Comparison of ENCODE assay signal across 8 mouse cellular contexts in the genomic region with DNA sequence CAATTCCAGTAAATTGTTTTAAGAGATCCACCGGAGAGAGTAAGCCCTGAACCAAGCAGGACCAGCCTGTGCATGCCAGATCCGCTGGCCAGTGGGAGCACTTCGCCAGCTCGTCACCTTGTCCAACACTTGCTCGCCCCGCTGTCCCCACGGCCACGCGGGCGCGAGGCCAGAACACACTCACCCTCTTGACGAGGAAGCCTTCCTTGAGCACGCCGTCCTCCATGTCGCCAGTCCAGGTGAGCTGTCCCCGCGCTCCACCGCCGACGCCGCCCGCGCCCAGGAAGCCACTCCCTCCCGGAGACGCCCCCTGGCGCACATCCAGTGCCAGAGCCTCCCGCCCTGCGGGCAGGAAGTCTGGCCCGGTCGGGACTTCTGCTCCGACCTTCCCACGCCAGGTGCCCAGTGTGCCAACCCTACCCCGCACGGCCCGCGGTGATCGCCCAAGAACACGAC. TPM values are rescaled to one million over a fixed set of nuclear protein-coding genes. Genes with fewer than 3 reads are reported as not detected.
DNase-seq lines count a peak whose midpoint lies in the region; ATAC-seq and TF ChIP-seq lines count a peak whose summit lies in the region.

A gene (minus strand): TSS at position 258 of the 456 bp plus-strand sequence.

- H3K4me1 ChIP-seq in heart, embryonic 13.5 days, result peaks cover 25% of the 10 kb centered on the region
- peaks cover 4% of the 10 kb centered on the region; the same call in 1 of the 2 replicates for H3K4me1 ChIP-seq in kidney, postnatal 0 days (replicated peaks; ENCODE audit: insufficient read depth, low read length)

- H3K27me3 ChIP-seq in heart, embryonic 13.5 days (replicated peaks), result peaks cover 49% of the 10 kb centered on the region
- H3K27me3 ChIP-seq in kidney, postnatal 0 days (ENCODE audit: insufficient read depth, low read length), result peaks cover 10% of the 10 kb centered on the region

- peak within 1 kb of the TSS; percentile 92 for H3K4me2 ChIP-seq in heart, embryonic 13.5 days
- peak within 1 kb of the TSS; percentile 88 for H3K4me2 ChIP-seq in kidney, postnatal 0 days (ENCODE audit: low read length)

- peak; percentile 29 for ATAC-seq in heart, embryonic 13.5 days (ENCODE audit: extremely low read depth, insufficient number of reproducible peaks, low FRiP score, low TSS enrichment)
- peak; percentile 65 for ATAC-seq in kidney, postnatal 0 days (replicated peaks; ENCODE audit: low FRiP score, low read depth)

- H3K36me3 ChIP-seq in heart, embryonic 13.5 days, result no peaks in the 10 kb centered on the region
- no peaks in the 10 kb centered on the region for H3K36me3 ChIP-seq in kidney, postnatal 0 days (ENCODE audit: insufficient read depth, low read length)

- peak within 1 kb of the TSS; percentile 60 for H3K4me3 ChIP-seq in heart, embryonic 13.5 days
- H3K4me3 ChIP-seq in kidney, postnatal 0 days (replicated peaks; ENCODE audit: low read depth, low read length), result peak within 1 kb of the TSS; percentile 37

- H3K9ac ChIP-seq in heart, embryonic 13.5 days, result peak within 1 kb of the TSS; percentile 78
- H3K9ac ChIP-seq in kidney, postnatal 0 days (ENCODE audit: low read depth, low read length), result peak within 1 kb of the TSS; percentile 53

- peak; percentile 22 for DNase-seq in right cerebral cortex, postnatal 14 days
- no peak for DNase-seq in right cerebral cortex, adult 2 months (ENCODE audit: low spot score in 2 of 2)
- DNase-seq in embryo, embryonic 10 days (ENCODE audit: low spot score), result peak; percentile 59
- peak; percentile 40 for DNase-seq in kidney, postnatal 0 days (ENCODE audit: low spot score)
- peak; percentile 78 for DNase-seq in lung, postnatal 36 days
- peak; percentile 74 for DNase-seq in retina, postnatal 1 day
- peak; percentile 78 to 83 for DNase-seq in urinary bladder, postnatal 36 days (ENCODE audit: low spot score in 2 of 2)

- no peak within 1 kb of the TSS for H3K27ac ChIP-seq in heart, embryonic 13.5 days (replicated peaks)
- no peak within 1 kb of the TSS for H3K27ac ChIP-seq in kidney, postnatal 0 days

- peak; percentile 57 for TF ChIP-seq CTCF in kidney, postnatal 0 days (IDR thresholded peaks at IDR 0.05; ENCODE audit: low read depth)

- 3% methylated on average over 37 of the region's 38 CpGs for WGBS in heart, embryonic 13.5 days
- WGBS in kidney, postnatal 0 days, result under 1% methylated on average over 37 of the region's 38 CpGs

- H3K9me3 ChIP-seq in heart, embryonic 13.5 days, result peaks cover 6% of the 10 kb centered on the region
- H3K9me3 ChIP-seq in kidney, postnatal 0 days (replicated peaks; ENCODE audit: low read length), result no peaks in the 10 kb centered on the region

RNA-seq across cellular contexts. Expression of the gene that starts here (rescaled TPM):
- polyA plus RNA-seq in heart, embryonic 13.5 days (2015; fragmentation: Nextera tagmentation; extraction: Ambion mirVana), result 6.2 and 7.7 TPM in 2 replicates
- 5.3 TPM in 2 replicates for polyA plus RNA-seq in kidney, postnatal 0 days (2015; fragmentation: Nextera tagmentation; extraction: Ambion mirVana)

Comparison
In these comparisons a context has a peak if more than half of its experiments do, and no peak if none do; other contexts are left out.
1. DNase-seq: peak in right cerebral cortex, postnatal 14 days (single experiment), embryo, embryonic 10 days (single experiment), kidney, postnatal 0 days (single experiment), lung, postnatal 36 days (single experiment), retina, postnatal 1 day (single experiment) and urinary bladder, postnatal 36 days (2 of 2); none in right cerebral cortex, adult 2 months (0 of 2).